Mouse (Mus musculus): ENCODE results near the gene Lst1. TPM values are rescaled to one million over a fixed set of nuclear protein-coding genes. Genes with fewer than 3 reads are reported as not detected.

Lst1 gene
- total RNA-seq, 2 experiments from 2014 or later = 3.5 to 4.1 TPM

Small RNA genes lying within 50 kb of the gene (microRNA-seq; reads per million reads assigned to microRNA genes)
- gene Mir6973a (ENCODE audit: borderline number of aligned reads in 2 of 2) = 0 reads per million in 2 experiments
- 0 reads per million in 2 experiments for gene Mir6974 (ENCODE audit: borderline number of aligned reads in 2 of 2)

Other genes with a start within 250 kb of the Lst1 start
- gene Hspa1b, start 229.2 kb downstream of the Lst1 start, total RNA-seq (2021) = 100 to 1,000 TPM; 635 to 643 TPM
- under 1 TPM in 1 of 2 experiments, not detected in 1; 0.60 TPM for gene Gm20481, start 218.5 kb downstream of the Lst1 start, total RNA-seq (2021)
- gene Hspa1a, start 216.3 kb downstream of the Lst1 start, total RNA-seq (2021) = 100 to 1,000 TPM; 195 to 256 TPM
- gene Hspa1l, start 215.7 kb downstream of the Lst1 start, total RNA-seq (2021) = under 1 TPM; 0.30 to 0.58 TPM
- 10 to 100 TPM; 31.9 to 34.5 TPM for gene Lsm2, start 206.6 kb downstream of the Lst1 start, total RNA-seq (2021)
- gene Vars, start 187.5 kb downstream of the Lst1 start, total RNA-seq (2021) = 10 to 100 TPM; 49.8 to 64.8 TPM
- gene Vwa7, start 171.9 kb downstream of the Lst1 start, total RNA-seq (2021) = under 1 TPM; 0.50 to 0.61 TPM
- under 1 TPM in 1 of 2 experiments, not detected in 1; 0.51 TPM for gene Sapcd1, start 160.4 kb downstream of the Lst1 start, total RNA-seq (2021)
- gene Msh5, start 141.7 kb downstream of the Lst1 start, total RNA-seq (2021) = 1 to 10 TPM; 1.1 to 1.3 TPM
- 10 to 100 TPM; 71.9 to 92.9 TPM for gene Clic1, start 138.5 kb downstream of the Lst1 start, total RNA-seq (2021)
- 10 to 100 TPM in 1 of 2 experiments, 1 to 10 TPM in 1; 9.1 to 17.0 TPM for gene Ddah2, start 129.4 kb downstream of the Lst1 start, total RNA-seq (2021)
- not detected for gene Ly6g6c, start 123.1 kb downstream of the Lst1 start, total RNA-seq (2021)
- gene Mpig6b, start 122.3 kb downstream of the Lst1 start, total RNA-seq (2021) = under 1 TPM; 0.13 to 0.22 TPM
- not detected for gene Ly6g6e, start 111.5 kb downstream of the Lst1 start, total RNA-seq (2021)
- not detected for gene Ly6g6d, start 110.4 kb downstream of the Lst1 start, total RNA-seq (2021)
- gene Ly6g6f, start 102.8 kb downstream of the Lst1 start, total RNA-seq (2021) = not detected
- 10 to 100 TPM; 75.0 to 88.2 TPM for gene Abhd16a, start 99.2 kb downstream of the Lst1 start, total RNA-seq (2021)
- not detected for gene Ly6g5c, start 80.2 kb downstream of the Lst1 start, total RNA-seq (2021)
- gene Ly6g5b, start 73.0 kb downstream of the Lst1 start, total RNA-seq (2021) = under 1 TPM; 0.33 to 0.67 TPM
- 10 to 100 TPM; 14.8 to 16.2 TPM for gene Gpank1, start 67.0 kb downstream of the Lst1 start, total RNA-seq (2021)
- gene Csnk2b, start 66.4 kb downstream of the Lst1 start, total RNA-seq (2021) = 100 to 1,000 TPM; 192 to 217 TPM
- 10 to 100 TPM; 28.8 to 34.6 TPM for gene D17H6S53E, start 62.1 kb downstream of the Lst1 start, total RNA-seq (2021)
- gene Apom, start 56.4 kb downstream of the Lst1 start, total RNA-seq (2021) = not detected
- gene Bag6, start 53.3 kb downstream of the Lst1 start, total RNA-seq (2021) = 100 to 1,000 TPM; 307 to 394 TPM
- gene Prrc2a, start 23.5 kb downstream of the Lst1 start, total RNA-seq (2021) = 100 to 1,000 TPM; 214 to 251 TPM
- gene Aif1, start 12.4 kb downstream of the Lst1 start, total RNA-seq (2021) = 10 to 100 TPM in 1 of 2 experiments, 1 to 10 TPM in 1; 6.1 to 11.2 TPM
- gene Ltb, start 6.0 kb upstream of the Lst1 start, total RNA-seq (2021) = 1 to 10 TPM; 2.0 to 6.5 TPM
- gene Tnf, start 13.6 kb upstream of the Lst1 start, total RNA-seq (2021) = under 1 TPM; 0.36 to 0.83 TPM
- gene Lta, start 16.9 kb upstream of the Lst1 start, total RNA-seq (2021) = not detected
- gene Gm16181, start 32.4 kb upstream of the Lst1 start, total RNA-seq (2021) = not detected
- gene Atp6v1g2, start 45.2 kb upstream of the Lst1 start, total RNA-seq (2021) = 1 to 10 TPM; 4.7 to 5.3 TPM
- 10 to 100 TPM; 12.4 to 15.3 TPM for gene Nfkbil1, start 47.4 kb upstream of the Lst1 start, total RNA-seq (2021)
- 100 to 1,000 TPM; 195 to 213 TPM for gene Ddx39b, start 53.3 kb upstream of the Lst1 start, total RNA-seq (2021)
- 100 to 1,000 TPM; 219 to 653 TPM for gene H2-D1, start 74.3 kb upstream of the Lst1 start, total RNA-seq (2021)
- gene H2-Q1, start 132.0 kb upstream of the Lst1 start, total RNA-seq (2021) = 10 to 100 TPM in 1 of 2 experiments, 1 to 10 TPM in 1; 3.7 to 11.4 TPM
- 1 to 10 TPM; 2.3 to 5.4 TPM for gene H2-Q2, start 153.8 kb upstream of the Lst1 start, total RNA-seq (2021)
- 10 to 100 TPM; 28.3 to 79.1 TPM for gene H2-Q4, start 191.2 kb upstream of the Lst1 start, total RNA-seq (2021)
- gene H2-Q6, start 236.4 kb upstream of the Lst1 start, total RNA-seq (2021) = 10 to 100 TPM in 1 of 2 experiments, 1 to 10 TPM in 1; 5.0 to 33.9 TPM

Data from adrenal gland, adult 18-20 months (tissue).